Mouse (Mus musculus): ENCODE measurements around the gene Slc9a2.
"Not testable (repeated sequence)": the region's sequence is repeated elsewhere in the genome, so short reads cannot be mapped to it uniquely, and the experiment has no call there.

Gene Slc9a2

GRCm38 (mm10) chr1:40714950-40715349 is 34.6 kb downstream of the Slc9a2 start:
- peak; percentile 7 for DNase-seq (ENCODE audit: low read depth)

- no peak for DNase-seq (ENCODE audit: low read depth)
These were observed 45.7 kb downstream of the Slc9a2 start for GRCm38 (mm10) chr1:40726051-40726450.

- no peak for DNase-seq (ENCODE audit: low read depth)
These were observed 47.0 kb downstream of the Slc9a2 start for GRCm38 (mm10) chr1:40727404-40727803.

- no peak for DNase-seq (ENCODE audit: low read depth)
These were observed 48.3 kb downstream of the Slc9a2 start for GRCm38 (mm10) chr1:40728636-40729035.

- DNase-seq (ENCODE audit: low read depth), result no peak
These were observed 57.3 kb downstream of the Slc9a2 start for GRCm38 (mm10) chr1:40737671-40738070.

- not testable (repeated sequence) for DNase-seq (ENCODE audit: low read depth)
These were observed 57.9 kb downstream of the Slc9a2 start for GRCm38 (mm10) chr1:40738246-40738645.

- DNase-seq (ENCODE audit: low read depth), result no peak
These were observed 60.4 kb downstream of the Slc9a2 start for GRCm38 (mm10) chr1:40740739-40741138.

- DNase-seq (ENCODE audit: low read depth), result no peak
These were observed 65.7 kb downstream of the Slc9a2 start for GRCm38 (mm10) chr1:40746089-40746488.

- no peak for DNase-seq (ENCODE audit: low read depth)
These were observed 79.5 kb downstream of the Slc9a2 start for GRCm38 (mm10) chr1:40759751-40760445.

- DNase-seq (ENCODE audit: low read depth), result no peak
These were observed 83.7 kb downstream of the Slc9a2 start for GRCm38 (mm10) chr1:40764042-40764441.

- no peak for DNase-seq (ENCODE audit: low read depth)
These were observed 84.4 kb downstream of the Slc9a2 start for GRCm38 (mm10) chr1:40764701-40765275.

- DNase-seq (ENCODE audit: low read depth), result no peak
These were observed 85.1 kb downstream of the Slc9a2 start for GRCm38 (mm10) chr1:40765521-40765920.

GRCm38 (mm10) chr1:40767588-40767987 is 87.2 kb downstream of the Slc9a2 start:
- DNase-seq (ENCODE audit: low read depth), result no peak

- peak; percentile 46 for DNase-seq (ENCODE audit: low read depth)
These were observed 88.2 kb downstream of the Slc9a2 start for GRCm38 (mm10) chr1:40768606-40769005.

- no peak for DNase-seq (ENCODE audit: low read depth)
These were observed 89.0 kb downstream of the Slc9a2 start for GRCm38 (mm10) chr1:40769331-40769894.

- no peak for DNase-seq (ENCODE audit: low read depth)
These were observed 91.0 kb downstream of the Slc9a2 start for GRCm38 (mm10) chr1:40771196-40771970.

- peak; percentile 32 for DNase-seq (ENCODE audit: low read depth)
These were observed 92.9 kb downstream of the Slc9a2 start for GRCm38 (mm10) chr1:40773234-40773633.

GRCm38 (mm10) chr1:40774040-40774439 is 93.7 kb downstream of the Slc9a2 start:
- no peak for DNase-seq (ENCODE audit: low read depth)

GRCm38 (mm10) chr1:40776102-40776501 is 95.7 kb downstream of the Slc9a2 start:
- DNase-seq (ENCODE audit: low read depth), result no peak

- no peak for DNase-seq (ENCODE audit: low read depth)
These were observed 96.4 kb downstream of the Slc9a2 start for GRCm38 (mm10) chr1:40776763-40777162.

- no peak for DNase-seq (ENCODE audit: low read depth)
These were observed 103.1 kb downstream of the Slc9a2 start for GRCm38 (mm10) chr1:40783450-40783849.

- no peak for DNase-seq (ENCODE audit: low read depth)
These were observed 103.9 kb downstream of the Slc9a2 start for GRCm38 (mm10) chr1:40784306-40784705.

Measured in NIH3T3 (cell line).